Mouse (Mus musculus): ENCODE results near the gene Igsf8. TPM values are rescaled to one million over a fixed set of nuclear protein-coding genes. Genes with fewer than 3 reads are reported as not detected.
A peak's percentile ranks its signal among the peaks of the same experiment; 100 is the strongest.

The Igsf8 gene
- polyA plus RNA-seq, 1 experiment from 2014 or later = 104 TPM

- Histone ChIP-seq H3K9ac (ENCODE audit: low read length) (peak overlapping the region; percentile 55), H3K4me3 (ENCODE audit: low read depth, low read length) (peak overlapping the region; percentile 40), H3K4me2 (ENCODE audit: low read depth, low read length, severe bottlenecking) (peak overlapping the region; percentile 86), H3K4me1 (replicated peaks; ENCODE audit: control insufficient read depth, insufficient read depth, low read length) (peaks cover 9% of the 10 kb centered on the region), H3K27me3 (ENCODE audit: control insufficient read depth, insufficient read depth, low read length) (peaks cover 16% of the 10 kb centered on the region), H3K27ac (ENCODE audit: low read depth, low read length) (no peak overlapping the region), H3K9me3 (ENCODE audit: control insufficient read depth, low read length) (no peaks in the 10 kb centered on the region), H3K36me3 (ENCODE audit: control insufficient read depth, insufficient read depth, low read length) (no peaks in the 10 kb centered on the region)
- DNase-seq (ENCODE audit: low spot score) (peak; percentile 88), ATAC-seq (replicated peaks; ENCODE audit: low FRiP score) (peak; percentile 62)
- WGBS = 22% methylated on average over 94 of the region's 94 CpGs
These were observed 64.5 kb downstream of the Igsf8 start for GRCm38 (mm10) chr1:172325680-172326535.

- Histone ChIP-seq H3K27ac (ENCODE audit: low read depth, low read length) (no peak overlapping the region), H3K9ac (ENCODE audit: low read length) (peak overlapping the region; percentile 55; the same call in 1 of the 2 replicates), H3K36me3 (ENCODE audit: control insufficient read depth, insufficient read depth, low read length) (no peaks in the 10 kb centered on the region), H3K9me3 (ENCODE audit: control insufficient read depth, low read length) (no peaks in the 10 kb centered on the region), H3K27me3 (ENCODE audit: control insufficient read depth, insufficient read depth, low read length) (peaks cover 16% of the 10 kb centered on the region), H3K4me2 (ENCODE audit: low read depth, low read length, severe bottlenecking) (peak overlapping the region; percentile 86), H3K4me3 (ENCODE audit: low read depth, low read length) (peak overlapping the region; percentile 40; the same call in 1 of the 2 replicates), H3K4me1 (replicated peaks; ENCODE audit: control insufficient read depth, insufficient read depth, low read length) (peaks cover 9% of the 10 kb centered on the region)
- ATAC-seq (replicated peaks; ENCODE audit: low FRiP score) (no peak), DNase-seq (ENCODE audit: low spot score) (no peak)
- WGBS = 58% methylated on average over 11 of the region's 11 CpGs
These were observed 65.2 kb downstream of the Igsf8 start for GRCm38 (mm10) chr1:172326684-172327083.

- H3K4me2 ChIP-seq (ENCODE audit: low read depth, low read length, severe bottlenecking) = no peak overlapping the region
- peaks cover 16% of the 10 kb centered on the region for H3K27me3 ChIP-seq (ENCODE audit: control insufficient read depth, insufficient read depth, low read length)
- no peaks in the 10 kb centered on the region for H3K9me3 ChIP-seq (ENCODE audit: control insufficient read depth, low read length)
- H3K4me1 ChIP-seq (replicated peaks; ENCODE audit: control insufficient read depth, insufficient read depth, low read length) = peaks cover 9% of the 10 kb centered on the region
- 88% methylated on average over 16 of the region's 16 CpGs for WGBS
- no peak overlapping the region for H3K4me3 ChIP-seq (ENCODE audit: low read depth, low read length)
- H3K9ac ChIP-seq (ENCODE audit: low read length) = no peak overlapping the region
- H3K27ac ChIP-seq (ENCODE audit: low read depth, low read length) = no peak overlapping the region
- no peaks in the 10 kb centered on the region for H3K36me3 ChIP-seq (ENCODE audit: control insufficient read depth, insufficient read depth, low read length)
- DNase-seq (ENCODE audit: low spot score) (no peak), ATAC-seq (replicated peaks; ENCODE audit: low FRiP score) (no peak)
These were observed 66.0 kb downstream of the Igsf8 start for GRCm38 (mm10) chr1:172327206-172328001.

- peaks cover 9% of the 10 kb centered on the region for H3K4me1 ChIP-seq (replicated peaks; ENCODE audit: control insufficient read depth, insufficient read depth, low read length)
- no peak overlapping the region for H3K9ac ChIP-seq (ENCODE audit: low read length)
- H3K4me3 ChIP-seq (ENCODE audit: low read depth, low read length) = no peak overlapping the region
- H3K9me3 ChIP-seq (ENCODE audit: control insufficient read depth, low read length) = no peaks in the 10 kb centered on the region
- no peak for DNase-seq (ENCODE audit: low spot score)
- no peak overlapping the region for H3K27ac ChIP-seq (ENCODE audit: low read depth, low read length)
- H3K36me3 ChIP-seq (ENCODE audit: control insufficient read depth, insufficient read depth, low read length) = no peaks in the 10 kb centered on the region
- WGBS = 93% methylated on average over 3 of the region's 3 CpGs
- H3K27me3 ChIP-seq (ENCODE audit: control insufficient read depth, insufficient read depth, low read length) = peaks cover 16% of the 10 kb centered on the region
- no peak overlapping the region for H3K4me2 ChIP-seq (ENCODE audit: low read depth, low read length, severe bottlenecking)
- no peak for ATAC-seq (replicated peaks; ENCODE audit: low FRiP score)
These were observed 66.6 kb downstream of the Igsf8 start for GRCm38 (mm10) chr1:172328041-172328440.

GRCm38 (mm10) chr1:172328461-172328860, 67.0 kb downstream of the Igsf8 start:
- no peak overlapping the region for H3K27ac ChIP-seq (ENCODE audit: low read depth, low read length)
- no peak overlapping the region for H3K4me3 ChIP-seq (ENCODE audit: low read depth, low read length)
- H3K4me2 ChIP-seq (ENCODE audit: low read depth, low read length, severe bottlenecking) = peak overlapping the region; percentile 26; the same call in 1 of the 2 replicates

GRCm38 (mm10) chr1:172329131-172329530, 67.7 kb downstream of the Igsf8 start, which contains the start of gene Kcnj9:
Kcnj9 (minus strand) TSS chr1:172329318.
- Histone ChIP-seq H3K4me2 (ENCODE audit: low read depth, low read length, severe bottlenecking) (peak within 1 kb of the TSS; percentile 26), H3K4me1 (replicated peaks; ENCODE audit: control insufficient read depth, insufficient read depth, low read length) (peaks cover 9% of the 10 kb centered on the region), H3K36me3 (ENCODE audit: control insufficient read depth, insufficient read depth, low read length) (no peaks in the 10 kb centered on the region), H3K27me3 (ENCODE audit: control insufficient read depth, insufficient read depth, low read length) (peaks cover 16% of the 10 kb centered on the region), H3K9ac (ENCODE audit: low read length) (peak within 1 kb of the TSS; percentile 31), H3K4me3 (ENCODE audit: low read depth, low read length) (peak within 1 kb of the TSS; percentile 9; the same call in 1 of the 2 replicates), H3K9me3 (ENCODE audit: control insufficient read depth, low read length) (no peaks in the 10 kb centered on the region), H3K27ac (ENCODE audit: low read depth, low read length) (no peak within 1 kb of the TSS)
- no peak for DNase-seq (ENCODE audit: low spot score)
- 24% methylated on average over 9 of the region's 9 CpGs for WGBS
- peak; percentile 67 for ATAC-seq (replicated peaks; ENCODE audit: low FRiP score)

More at GRCm38 (mm10) chr1:172328461-172328860, 67.0 kb downstream of the Igsf8 start:
- 80% methylated on average over 7 of the region's 7 CpGs for WGBS
- Histone ChIP-seq H3K9me3 (ENCODE audit: control insufficient read depth, low read length) (no peaks in the 10 kb centered on the region), H3K27me3 (ENCODE audit: control insufficient read depth, insufficient read depth, low read length) (peaks cover 16% of the 10 kb centered on the region), H3K4me1 (replicated peaks; ENCODE audit: control insufficient read depth, insufficient read depth, low read length) (peaks cover 9% of the 10 kb centered on the region), H3K36me3 (ENCODE audit: control insufficient read depth, insufficient read depth, low read length) (no peaks in the 10 kb centered on the region), H3K9ac (ENCODE audit: low read length) (peak overlapping the region; percentile 31; the same call in 1 of the 2 replicates)
- ATAC-seq (replicated peaks; ENCODE audit: low FRiP score) = no peak
- no peak for DNase-seq (ENCODE audit: low spot score)

GRCm38 (mm10) chr1:172329616-172330015, 68.2 kb downstream of the Igsf8 start:
- no peak overlapping the region for H3K27ac ChIP-seq (ENCODE audit: low read depth, low read length)
- H3K27me3 ChIP-seq (ENCODE audit: control insufficient read depth, insufficient read depth, low read length) = peaks cover 16% of the 10 kb centered on the region
- ATAC-seq (replicated peaks; ENCODE audit: low FRiP score) (no peak), DNase-seq (ENCODE audit: low spot score) (no peak)
- peak overlapping the region; percentile 12; the same call in 1 of the 2 replicates for H3K4me2 ChIP-seq (ENCODE audit: low read depth, low read length, severe bottlenecking)
- H3K9me3 ChIP-seq (ENCODE audit: control insufficient read depth, low read length) = no peaks in the 10 kb centered on the region
- WGBS = 76% methylated on average over 6 of the region's 6 CpGs
- H3K36me3 ChIP-seq (ENCODE audit: control insufficient read depth, insufficient read depth, low read length) = no peaks in the 10 kb centered on the region
- H3K4me3 ChIP-seq (ENCODE audit: low read depth, low read length) = no peak overlapping the region
- no peak overlapping the region for H3K9ac ChIP-seq (ENCODE audit: low read length)
- H3K4me1 ChIP-seq (replicated peaks; ENCODE audit: control insufficient read depth, insufficient read depth, low read length) = peaks cover 9% of the 10 kb centered on the region

GRCm38 (mm10) chr1:172331422-172331947, 70.0 kb downstream of the Igsf8 start:
- peaks cover 3% of the 10 kb centered on the region; the same call in 1 of the 2 replicates for H3K4me1 ChIP-seq (replicated peaks; ENCODE audit: control insufficient read depth, insufficient read depth, low read length)
- peaks cover 4% of the 10 kb centered on the region; the same call in 1 of the 2 replicates for H3K27me3 ChIP-seq (ENCODE audit: control insufficient read depth, insufficient read depth, low read length)
- no peaks in the 10 kb centered on the region for H3K9me3 ChIP-seq (ENCODE audit: control insufficient read depth, low read length)
- DNase-seq (ENCODE audit: low spot score) (no peak), ATAC-seq (replicated peaks; ENCODE audit: low FRiP score) (no peak)
- no peak overlapping the region for H3K4me3 ChIP-seq (ENCODE audit: low read depth, low read length)
- H3K27ac ChIP-seq (ENCODE audit: low read depth, low read length) = no peak overlapping the region
- H3K36me3 ChIP-seq (ENCODE audit: control insufficient read depth, insufficient read depth, low read length) = no peaks in the 10 kb centered on the region
- H3K4me2 ChIP-seq (ENCODE audit: low read depth, low read length, severe bottlenecking) = no peak overlapping the region
- H3K9ac ChIP-seq (ENCODE audit: low read length) = no peak overlapping the region
- WGBS = 71% methylated on average over 8 of the region's 8 CpGs
